Mouse (Mus musculus): Measurements from ENCODE around the gene Tmem139.

Tmem139 gene

GRCm38 (mm10) chr6:42261524-42262170 lies at the start of gene Tmem139:
TSS of gene Tmem139 (plus strand) at chr6:42261970.
- DNase-seq, result no peak

GRCm38 (mm10) chr6:42215028-42215427 lies 46.7 kb upstream of the Tmem139 start, which contains the start of gene Tas2r144:
TSS of gene Tas2r144 (plus strand) at chr6:42215328.
- DNase-seq, result no peak

DNA sequence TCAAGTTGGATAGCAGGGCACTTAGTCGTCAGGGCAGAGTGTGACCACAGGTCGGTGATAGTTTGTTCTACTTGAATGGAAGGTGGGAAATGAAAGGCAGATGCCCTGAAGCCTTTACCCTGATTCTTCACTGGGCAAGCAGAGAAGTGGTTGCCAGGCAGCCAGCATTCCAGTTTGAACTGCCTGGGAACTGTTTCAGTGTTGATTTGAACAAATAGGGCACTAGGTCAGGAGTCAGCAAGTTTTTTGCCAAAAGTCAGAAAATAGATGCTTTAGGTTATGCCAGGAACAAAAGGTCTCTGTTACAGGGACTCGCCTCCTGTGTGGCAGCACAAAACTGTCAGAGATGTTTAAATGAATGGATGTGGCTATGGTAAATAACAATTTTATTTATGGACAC lies 39.5 kb upstream of the Tmem139 start:
- DNase-seq, result no peak

DNA sequence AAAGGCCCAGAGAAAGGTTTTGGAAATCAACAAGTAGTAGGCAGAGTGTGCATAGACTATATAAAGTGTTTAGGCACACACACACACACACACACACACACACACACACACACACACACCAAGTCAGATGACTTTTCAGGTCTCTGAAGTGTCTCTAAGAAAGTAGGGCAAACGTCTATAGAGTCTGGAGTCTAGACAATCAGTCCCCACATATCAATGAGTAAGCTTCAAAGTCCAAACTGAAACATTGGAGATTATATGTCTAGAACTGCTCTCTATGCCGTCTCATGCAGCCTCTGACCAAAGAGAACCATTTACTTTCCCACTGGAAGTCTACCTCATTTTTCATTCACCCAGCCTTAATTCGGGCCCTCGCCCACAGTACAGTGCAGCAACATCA lies 36.7 kb upstream of the Tmem139 start:
- DNase-seq, result no peak

- DNase-seq, result peak; percentile 36
Observed at GRCm38 (mm10) chr6:42227240-42228101, 34.3 kb upstream of the Tmem139 start.

DNA sequence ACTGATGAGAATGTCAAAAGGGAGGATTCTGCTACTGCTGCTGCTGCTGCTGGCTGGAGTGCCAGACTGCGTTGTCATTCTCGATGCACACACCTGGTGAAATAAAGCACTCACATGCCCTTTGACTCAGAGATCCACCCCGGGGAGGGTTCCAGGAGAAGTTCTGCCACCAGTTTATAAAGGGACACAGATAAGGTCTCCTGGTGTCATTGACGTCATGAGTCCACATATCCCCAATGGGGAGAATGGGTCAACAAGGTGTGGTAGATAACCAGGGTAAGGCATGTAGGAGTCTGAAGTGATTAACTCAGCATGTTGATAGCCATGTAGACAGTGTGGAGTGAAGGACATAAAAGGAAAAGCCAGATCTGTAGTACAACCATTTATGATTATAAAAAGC lies 32.2 kb upstream of the Tmem139 start:
- no peak for DNase-seq

GRCm38 (mm10) chr6:42231191-42231590 lies 30.6 kb upstream of the Tmem139 start:
- DNase-seq, result peak; percentile 38

DNA sequence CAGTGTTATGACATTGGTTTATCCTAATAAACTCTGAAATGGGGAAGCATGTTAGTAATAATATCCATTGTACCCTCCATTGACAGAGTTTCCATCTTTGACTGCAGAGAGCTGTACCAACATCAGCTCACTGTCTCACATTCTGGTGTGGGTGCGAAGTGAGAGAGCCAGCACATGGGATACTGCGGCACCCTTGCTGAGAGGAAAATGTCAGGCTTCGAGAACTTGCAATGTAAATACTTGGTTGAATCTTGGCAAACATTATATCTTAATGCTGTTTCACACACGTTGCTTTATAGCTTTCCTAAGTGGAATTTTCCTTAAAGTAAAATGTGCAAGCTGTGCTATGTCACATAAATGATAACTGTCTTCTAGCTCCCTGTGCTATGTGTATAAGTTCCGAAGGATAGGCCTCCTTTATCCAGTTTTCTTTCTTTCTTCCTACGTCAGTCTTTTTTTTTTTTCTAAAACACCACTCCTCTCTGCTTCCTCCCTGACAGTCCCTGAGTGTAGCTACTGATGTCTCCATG lies 24.4 kb upstream of the Tmem139 start:
- peak; percentile 33 for DNase-seq

DNA sequence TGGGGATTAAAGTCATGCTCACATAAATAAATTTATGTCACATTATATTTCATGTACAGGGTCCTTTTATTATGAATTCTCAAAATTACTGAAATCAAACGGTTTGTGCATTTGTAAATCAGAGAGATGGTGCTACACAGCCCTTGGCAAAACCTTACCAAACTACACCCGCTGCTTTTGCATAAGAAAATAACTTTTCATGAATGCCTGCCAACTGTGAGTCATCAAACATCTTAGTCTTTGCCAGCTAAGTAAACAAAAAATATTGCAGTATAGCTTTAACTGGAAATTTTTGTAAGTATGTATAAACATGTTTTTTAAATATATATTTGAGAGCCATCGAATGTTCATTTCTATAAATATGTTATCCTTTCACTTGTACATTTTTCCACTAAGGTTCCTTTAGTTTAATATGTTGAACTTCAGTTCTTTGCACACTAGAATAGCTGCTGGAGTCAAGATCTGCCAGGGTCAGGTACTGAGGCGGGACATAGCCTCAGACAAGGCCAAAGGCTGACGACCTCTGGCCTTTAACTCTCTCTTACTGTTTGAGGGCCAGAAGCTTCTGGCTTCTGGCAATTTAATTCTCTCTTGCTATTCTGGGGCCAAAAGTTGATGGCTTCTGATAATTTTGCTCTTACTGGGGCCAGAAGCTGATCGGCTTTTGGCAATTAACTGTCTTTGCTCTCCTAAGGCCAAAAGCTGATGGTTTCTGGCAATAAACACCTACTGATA lies 20.3 kb upstream of the Tmem139 start:
- DNase-seq, result no peak

GRCm38 (mm10) chr6:42245711-42246353 lies 15.9 kb upstream of the Tmem139 start, which contains the start of gene Gstk1:
TSS of gene Gstk1 (plus strand) at chr6:42245935.
- peak; percentile 68 for DNase-seq

- DNase-seq, result no peak
Observed at GRCm38 (mm10) chr6:42247173-42247572, 14.6 kb upstream of the Tmem139 start.

- no peak for DNase-seq
Observed at GRCm38 (mm10) chr6:42247981-42248380, 13.8 kb upstream of the Tmem139 start.

- DNase-seq, result no peak
Observed at GRCm38 (mm10) chr6:42251791-42252190, 10.0 kb upstream of the Tmem139 start.

DNA sequence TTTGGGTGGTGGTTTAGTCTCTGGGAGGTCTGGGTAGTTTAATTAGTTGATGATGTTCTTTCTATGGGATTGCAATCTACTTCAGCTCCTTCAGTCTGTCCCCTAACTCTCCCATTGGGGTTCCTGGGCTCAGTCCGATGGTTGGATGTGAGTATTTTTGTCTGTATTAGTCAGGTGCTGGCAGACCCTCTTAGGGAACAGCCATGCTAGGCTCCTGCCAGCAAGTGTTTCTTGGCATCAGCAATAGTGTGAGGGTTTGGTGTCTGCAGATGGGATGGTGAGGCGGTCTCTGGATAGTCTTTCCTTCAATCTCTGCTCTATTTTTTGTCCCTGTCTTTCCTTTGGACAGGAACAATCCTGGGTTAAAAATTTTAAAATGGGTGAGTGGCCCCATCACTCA lies 8.7 kb upstream of the Tmem139 start:
- no peak for DNase-seq

DNA sequence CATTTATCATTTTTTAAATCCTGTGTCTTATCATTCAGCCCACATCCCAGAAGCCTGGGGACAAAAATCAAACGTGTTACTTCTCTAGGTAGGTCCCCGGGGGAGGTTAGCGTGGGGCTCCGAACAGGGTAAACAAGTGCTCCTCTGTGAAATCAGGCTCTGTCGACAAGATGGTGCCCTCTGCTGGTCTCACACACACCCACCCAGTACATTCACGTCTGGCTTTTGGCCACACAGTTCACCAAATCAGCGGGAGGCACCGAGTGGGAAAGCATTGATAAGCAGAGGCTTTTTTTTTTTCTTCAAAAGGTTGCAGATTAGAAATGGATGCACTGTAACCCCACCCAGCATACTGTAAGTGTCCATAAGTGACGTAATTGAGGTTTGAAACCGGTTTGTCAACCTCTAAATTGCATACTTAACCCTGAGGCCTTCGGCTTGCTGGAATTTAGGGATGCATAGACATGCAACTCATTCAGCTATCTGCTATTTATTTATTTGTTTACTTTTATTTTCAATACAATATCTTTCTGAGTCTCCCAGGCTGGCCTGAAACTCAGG lies 4.4 kb upstream of the Tmem139 start:
- DNase-seq, result no peak

- no peak for DNase-seq
Observed at GRCm38 (mm10) chr6:42260430-42260829, 1.3 kb upstream of the Tmem139 start.

- DNase-seq, result peak; percentile 98
Observed at GRCm38 (mm10) chr6:42264626-42265312, 3.0 kb downstream of the Tmem139 start, which contains the start of gene Casp2. TSS of gene Casp2 (plus strand) at chr6:42264985.

- DNase-seq, result no peak
Observed at GRCm38 (mm10) chr6:42265391-42266330, 3.9 kb downstream of the Tmem139 start.

DNA sequence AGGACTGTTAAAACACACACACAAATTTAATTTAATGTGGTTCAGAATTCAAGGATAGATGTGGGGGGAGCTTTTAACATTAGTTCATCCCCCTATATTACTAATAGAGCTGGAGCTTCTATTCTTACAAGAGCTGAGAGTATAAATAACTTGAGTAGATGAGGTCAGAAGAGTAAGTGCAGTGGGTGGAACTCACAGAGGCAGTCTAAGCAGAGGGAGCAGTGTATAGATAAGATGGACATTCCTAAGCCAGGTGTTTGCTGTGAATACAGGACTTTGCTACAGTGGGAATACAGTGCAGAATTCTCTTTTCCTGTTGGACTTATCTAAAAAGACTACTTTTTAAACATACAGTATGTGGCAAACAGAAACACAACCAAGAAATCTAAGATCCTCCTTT lies 9.0 kb downstream of the Tmem139 start:
- no peak for DNase-seq

DNA sequence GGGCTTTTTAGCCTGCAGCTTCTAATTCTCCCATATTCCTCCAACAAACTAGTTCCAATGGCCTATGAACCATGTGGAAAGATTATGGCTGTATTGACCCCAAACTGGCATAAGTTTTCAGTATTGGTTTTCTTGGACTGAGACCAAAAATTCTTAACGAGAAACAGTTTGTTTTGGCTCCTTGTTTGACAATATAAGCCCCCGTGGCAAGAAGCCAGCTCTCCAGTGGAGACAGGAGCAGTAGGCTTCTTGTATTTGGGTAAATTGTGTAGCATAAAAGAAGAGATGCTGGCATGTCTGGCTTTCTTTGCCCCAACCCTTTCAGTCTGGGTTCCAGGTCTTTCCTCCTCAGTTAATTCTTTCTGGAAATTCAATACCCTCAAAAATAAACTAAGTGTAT lies 14.4 kb downstream of the Tmem139 start:
- DNase-seq, result no peak
